Mouse (Mus musculus): Measurements from ENCODE around the gene Col25a1. TPM values are rescaled to one million over a fixed set of nuclear protein-coding genes. Genes with fewer than 3 reads are reported as not detected.

The Col25a1 gene
- polyA plus RNA-seq, 1 experiment: not detected

GRCm38 (mm10) chr3:130116886-130117285 is 14.4 kb upstream of the Col25a1 start:
- no peak overlapping the region for H3K4me3 ChIP-seq (ENCODE audit: insufficient read depth, low read length)
- TF ChIP-seq CTCF (IDR thresholded peaks at IDR 0.05; ENCODE audit: low read depth, low read length) (no peak), POLR2A (IDR thresholded peaks at IDR 0.05; ENCODE audit: borderline replicate concordance, low read depth, low read length) (no peak)
- no peak overlapping the region for H3K27ac ChIP-seq (ENCODE audit: insufficient read depth, low read depth, low read length)
- no peaks in the 10 kb centered on the region for H3K4me1 ChIP-seq (ENCODE audit: control insufficient read depth, insufficient read depth, low read length)

DNA sequence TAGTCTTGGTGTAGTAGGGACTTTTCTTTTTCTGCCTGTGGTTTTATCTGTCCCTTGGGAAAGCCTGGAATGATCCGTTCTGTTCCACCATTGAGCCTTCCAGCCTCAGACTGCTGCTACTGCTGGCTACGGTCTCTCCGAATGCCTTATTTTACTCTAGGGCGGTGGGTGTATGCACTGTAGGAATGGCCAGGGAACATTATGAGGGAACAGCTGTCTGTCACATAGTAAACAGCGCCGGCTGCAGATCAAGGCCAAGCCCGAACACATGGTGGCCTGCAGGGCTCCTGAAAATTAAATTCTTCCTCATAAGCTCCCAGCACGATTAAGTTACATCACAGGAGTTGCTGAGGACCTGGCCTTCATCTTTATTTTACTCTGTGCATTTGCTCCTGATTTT is 3.5 kb upstream of the Col25a1 start:
- TF ChIP-seq POLR2A (IDR thresholded peaks at IDR 0.05; ENCODE audit: borderline replicate concordance, low read depth, low read length) (no peak), CTCF (IDR thresholded peaks at IDR 0.05; ENCODE audit: low read depth, low read length) (no peak)
- H3K27ac ChIP-seq (ENCODE audit: insufficient read depth, low read depth, low read length): no peak overlapping the region
- H3K4me3 ChIP-seq (ENCODE audit: insufficient read depth, low read length): no peak overlapping the region
- H3K4me1 ChIP-seq (ENCODE audit: control insufficient read depth, insufficient read depth, low read length): no peaks in the 10 kb centered on the region

DNA sequence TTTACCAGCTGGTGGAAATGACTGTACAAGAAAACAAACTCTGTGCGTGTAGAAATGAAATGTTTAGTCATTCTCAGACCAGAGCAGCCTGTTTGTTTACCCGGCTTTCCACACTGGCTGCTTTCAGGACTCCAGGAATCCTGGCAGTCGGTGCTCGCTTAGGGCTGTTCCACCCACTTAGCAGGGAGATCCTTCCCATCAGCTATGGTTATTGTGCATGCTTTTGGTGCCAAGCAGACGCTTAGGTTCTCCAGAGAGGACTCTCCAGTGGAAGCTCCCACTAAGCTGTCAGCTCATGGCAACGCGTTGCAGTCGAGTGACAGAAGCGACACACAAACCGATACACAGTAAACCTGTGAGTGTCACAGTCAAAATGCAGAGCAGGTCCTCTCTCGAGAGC is 2.7 kb upstream of the Col25a1 start:
- TF ChIP-seq CTCF (IDR thresholded peaks at IDR 0.05; ENCODE audit: low read depth, low read length) (no peak), POLR2A (IDR thresholded peaks at IDR 0.05; ENCODE audit: borderline replicate concordance, low read depth, low read length) (no peak)

GRCm38 (mm10) chr3:130129635-130130206 is 1.6 kb upstream of the Col25a1 start:
- TF ChIP-seq CTCF (IDR thresholded peaks at IDR 0.05; ENCODE audit: low read depth, low read length) (no peak), POLR2A (IDR thresholded peaks at IDR 0.05; ENCODE audit: borderline replicate concordance, low read depth, low read length) (no peak)
- Histone ChIP-seq H3K27ac (ENCODE audit: insufficient read depth, low read depth, low read length) (no peak overlapping the region), H3K4me3 (ENCODE audit: insufficient read depth, low read length) (no peak overlapping the region), H3K4me1 (ENCODE audit: control insufficient read depth, insufficient read depth, low read length) (no peaks in the 10 kb centered on the region)

More for the DNA sequence above, 2.7 kb upstream of the Col25a1 start:
- Histone ChIP-seq H3K4me1 (ENCODE audit: control insufficient read depth, insufficient read depth, low read length) (no peaks in the 10 kb centered on the region), H3K4me3 (ENCODE audit: insufficient read depth, low read length) (no peak overlapping the region), H3K27ac (ENCODE audit: insufficient read depth, low read depth, low read length) (no peak overlapping the region)

GRCm38 (mm10) chr3:130137204-130137603 is 5.9 kb downstream of the Col25a1 start:
- Histone ChIP-seq H3K4me3 (ENCODE audit: insufficient read depth, low read length) (no peak overlapping the region), H3K27ac (ENCODE audit: insufficient read depth, low read depth, low read length) (no peak overlapping the region), H3K4me1 (ENCODE audit: control insufficient read depth, insufficient read depth, low read length) (peaks cover 15% of the 10 kb centered on the region)
- no peak for TF ChIP-seq POLR2A (IDR thresholded peaks at IDR 0.05; ENCODE audit: borderline replicate concordance, low read depth, low read length)
- no peak for TF ChIP-seq CTCF (IDR thresholded peaks at IDR 0.05; ENCODE audit: low read depth, low read length)

GRCm38 (mm10) chr3:130137640-130138039 is 6.3 kb downstream of the Col25a1 start:
- Histone ChIP-seq H3K27ac (ENCODE audit: insufficient read depth, low read depth, low read length) (0 out of 2 replicates have a peak overlapping the region, but pooled peaks have one; percentile 13), H3K4me3 (ENCODE audit: insufficient read depth, low read length) (no peak overlapping the region), H3K4me1 (ENCODE audit: control insufficient read depth, insufficient read depth, low read length) (peaks cover 15% of the 10 kb centered on the region)
- TF ChIP-seq CTCF (IDR thresholded peaks at IDR 0.05; ENCODE audit: low read depth, low read length) (no peak), POLR2A (IDR thresholded peaks at IDR 0.05; ENCODE audit: borderline replicate concordance, low read depth, low read length) (no peak)

DNA sequence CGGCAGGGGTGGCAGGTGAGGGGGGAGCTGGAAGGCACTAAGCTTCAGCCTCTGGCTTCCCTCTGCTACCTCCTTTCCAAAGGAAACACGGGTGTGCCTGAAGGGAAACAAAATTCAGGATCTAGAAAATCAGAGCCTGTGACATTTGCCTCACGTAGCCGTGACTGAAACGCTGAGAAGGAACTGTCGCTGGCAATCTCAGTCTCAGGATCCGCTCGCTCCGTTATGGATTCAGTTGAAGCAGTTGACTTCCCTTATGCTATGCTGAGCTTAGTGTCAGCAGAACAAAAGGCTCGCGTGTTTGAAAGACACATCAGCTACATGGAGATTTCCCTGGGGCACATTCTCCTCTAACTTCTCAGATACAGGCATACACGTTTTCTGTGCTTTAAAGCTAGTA is 14.6 kb downstream of the Col25a1 start:
- no peak overlapping the region for H3K4me3 ChIP-seq (ENCODE audit: insufficient read depth, low read length)
- no peak overlapping the region for H3K27ac ChIP-seq (ENCODE audit: insufficient read depth, low read depth, low read length)
- no peaks in the 10 kb centered on the region for H3K4me1 ChIP-seq (ENCODE audit: control insufficient read depth, insufficient read depth, low read length)
- TF ChIP-seq CTCF (IDR thresholded peaks at IDR 0.05; ENCODE audit: low read depth, low read length): no peak
- no peak for TF ChIP-seq POLR2A (IDR thresholded peaks at IDR 0.05; ENCODE audit: borderline replicate concordance, low read depth, low read length)

DNA sequence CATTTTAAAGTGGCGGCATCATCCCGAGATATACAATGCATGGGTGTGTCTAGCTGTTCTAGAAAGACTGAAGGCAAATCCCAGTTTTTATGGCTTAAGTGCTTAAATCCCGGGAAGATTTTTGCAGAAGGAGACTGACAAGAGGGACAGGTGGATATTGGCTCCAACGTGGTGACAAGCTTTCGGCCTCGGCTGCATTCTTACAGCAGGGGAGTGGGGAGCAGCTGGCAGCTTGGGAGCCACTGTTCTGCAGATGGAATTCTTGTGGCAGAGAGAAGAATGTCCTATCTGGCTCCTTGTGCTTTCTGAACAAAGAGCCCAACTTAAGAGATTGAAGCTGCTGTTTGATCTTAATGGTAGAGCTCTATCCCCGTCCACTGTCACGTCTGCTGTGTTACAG is 16.5 kb downstream of the Col25a1 start:
- TF ChIP-seq POLR2A (IDR thresholded peaks at IDR 0.05; ENCODE audit: borderline replicate concordance, low read depth, low read length) (no peak), CTCF (IDR thresholded peaks at IDR 0.05; ENCODE audit: low read depth, low read length) (no peak)
- no peak overlapping the region for H3K4me3 ChIP-seq (ENCODE audit: insufficient read depth, low read length)
- no peak overlapping the region for H3K27ac ChIP-seq (ENCODE audit: insufficient read depth, low read depth, low read length)
- no peaks in the 10 kb centered on the region for H3K4me1 ChIP-seq (ENCODE audit: control insufficient read depth, insufficient read depth, low read length)

GRCm38 (mm10) chr3:130149180-130149579 is 17.9 kb downstream of the Col25a1 start:
- Histone ChIP-seq H3K4me1 (ENCODE audit: control insufficient read depth, insufficient read depth, low read length) (no peaks in the 10 kb centered on the region), H3K4me3 (ENCODE audit: insufficient read depth, low read length) (no peak overlapping the region), H3K27ac (ENCODE audit: insufficient read depth, low read depth, low read length) (no peak overlapping the region)
- TF ChIP-seq CTCF (IDR thresholded peaks at IDR 0.05; ENCODE audit: low read depth, low read length) (no peak), POLR2A (IDR thresholded peaks at IDR 0.05; ENCODE audit: borderline replicate concordance, low read depth, low read length) (no peak)

GRCm38 (mm10) chr3:130153117-130153516 is 21.8 kb downstream of the Col25a1 start:
- Histone ChIP-seq H3K27ac (ENCODE audit: insufficient read depth, low read depth, low read length) (no peak overlapping the region), H3K4me3 (ENCODE audit: insufficient read depth, low read length) (no peak overlapping the region), H3K4me1 (ENCODE audit: control insufficient read depth, insufficient read depth, low read length) (no peaks in the 10 kb centered on the region)
- no peak for TF ChIP-seq POLR2A (IDR thresholded peaks at IDR 0.05; ENCODE audit: borderline replicate concordance, low read depth, low read length)
- TF ChIP-seq CTCF (IDR thresholded peaks at IDR 0.05; ENCODE audit: low read depth, low read length): no peak
